Mouse (Mus musculus) intestine, embryonic 15.5 days (tissue): ENCODE results near the gene Nsd1. TPM values are rescaled to one million over a fixed set of nuclear protein-coding genes. Genes with fewer than 3 reads are reported as not detected.
"Not testable (repeated sequence)": the region's sequence is repeated elsewhere in the genome, so short reads cannot be mapped to it uniquely, and the experiment has no call there.

ENCODE experiments used
- ATAC-seq: fragments of 200-750 bp; cut with Nextera tagmentation; 2 replicates; pipeline ENCODE4 v1.8.0; 2017; ENCODE audit warnings: moderate TSS enrichment, moderate library complexity
- H3K27ac ChIP-seq: fragments of 300-500 bp; sonication (generic); 2 replicates; pipeline ENCODE4 v1.5.1; 2015; ENCODE audit warnings: mild to moderate bottlenecking, inconsistent platforms
- H3K27me3 ChIP-seq: fragments of 300-500 bp; sonication (generic); replicated peaks from 2 replicates; pipeline ENCODE4 v1.6.1; 2015; ENCODE audit warnings: inconsistent platforms
- H3K36me3 ChIP-seq: fragments of 300-500 bp; sonication (generic); 2 replicates; pipeline ENCODE4 v1.6.1; 2015; ENCODE audit warnings: inconsistent platforms
- H3K4me1 ChIP-seq: fragments of 300-500 bp; sonication (generic); replicated peaks from 2 replicates; pipeline ENCODE4 v1.6.1; 2015; ENCODE audit warnings: inconsistent platforms
- H3K4me2 ChIP-seq: fragments of 300-500 bp; sonication (generic); replicated peaks from 2 replicates; pipeline ENCODE4 v1.6.1; 2015; ENCODE audit warnings: mild to moderate bottlenecking, inconsistent platforms
- H3K4me3 ChIP-seq: fragments of 300-500 bp; sonication (generic); replicated peaks from 2 replicates; pipeline ENCODE4 v1.5.1; 2015; ENCODE audit warnings: inconsistent platforms
- H3K9ac ChIP-seq: fragments of 300-500 bp; sonication (generic); 2 replicates; pipeline ENCODE4 v1.6.1; 2015; ENCODE audit warnings: inconsistent platforms
- H3K9me3 ChIP-seq: fragments of 300-500 bp; sonication (generic); 2 replicates; pipeline ENCODE4 v1.6.1; 2016; ENCODE audit warnings: inconsistent platforms
- WGBS: fragments of 180-500 bp; shearing (Covaris S2); methylation state at CpG from one replicate; pipeline ENCODE4 v1.1.7; 2015; 5-methylcytosine and 5-hydroxymethylcytosine counted together
- polyA plus RNA-seq: library from polyadenylated mRNA; unstranded; fragments of >200 nt; fragmentation: Nextera tagmentation; extraction: Ambion mirVana; gene quantifications from 2 replicates; pipeline ENCODE4 v1.2.1, GENCODE M21; 2015

The Nsd1 gene
- polyA plus RNA-seq, 1 experiment from 2014 or later, result 49.6 TPM

DNA sequence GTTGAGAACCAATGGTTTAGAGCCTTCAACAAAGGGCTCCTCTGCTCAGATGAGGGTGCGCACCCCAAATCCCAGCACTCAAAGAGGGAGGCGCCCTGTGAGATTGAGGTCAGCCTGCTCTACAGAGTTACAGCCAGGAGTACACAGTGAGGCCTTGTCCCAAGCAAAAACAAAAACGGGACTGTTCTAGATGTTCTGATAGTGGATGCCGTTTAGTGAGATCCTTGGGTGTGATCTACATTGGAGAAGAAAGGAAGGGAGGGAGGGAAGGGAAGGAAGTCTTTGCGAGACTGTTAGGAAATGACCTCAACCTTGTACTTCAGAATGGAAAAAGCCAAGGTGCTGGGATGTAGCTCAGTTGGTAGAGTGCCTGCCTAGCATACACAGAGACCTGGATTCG, 33.3 kb upstream of the Nsd1 start:
- H3K4me1 ChIP-seq, result peaks cover 14% of the 10 kb centered on the region
- H3K9ac ChIP-seq, result no peak overlapping the region
- no peak overlapping the region for H3K4me3 ChIP-seq
- 84% methylated on average over 6 of the region's 6 CpGs for WGBS
- H3K27me3 ChIP-seq, result no peaks in the 10 kb centered on the region
- no peak overlapping the region for H3K27ac ChIP-seq
- no peaks in the 10 kb centered on the region for H3K36me3 ChIP-seq
- no peak for ATAC-seq
- H3K9me3 ChIP-seq, result no peaks in the 10 kb centered on the region
- no peak overlapping the region for H3K4me2 ChIP-seq

DNA sequence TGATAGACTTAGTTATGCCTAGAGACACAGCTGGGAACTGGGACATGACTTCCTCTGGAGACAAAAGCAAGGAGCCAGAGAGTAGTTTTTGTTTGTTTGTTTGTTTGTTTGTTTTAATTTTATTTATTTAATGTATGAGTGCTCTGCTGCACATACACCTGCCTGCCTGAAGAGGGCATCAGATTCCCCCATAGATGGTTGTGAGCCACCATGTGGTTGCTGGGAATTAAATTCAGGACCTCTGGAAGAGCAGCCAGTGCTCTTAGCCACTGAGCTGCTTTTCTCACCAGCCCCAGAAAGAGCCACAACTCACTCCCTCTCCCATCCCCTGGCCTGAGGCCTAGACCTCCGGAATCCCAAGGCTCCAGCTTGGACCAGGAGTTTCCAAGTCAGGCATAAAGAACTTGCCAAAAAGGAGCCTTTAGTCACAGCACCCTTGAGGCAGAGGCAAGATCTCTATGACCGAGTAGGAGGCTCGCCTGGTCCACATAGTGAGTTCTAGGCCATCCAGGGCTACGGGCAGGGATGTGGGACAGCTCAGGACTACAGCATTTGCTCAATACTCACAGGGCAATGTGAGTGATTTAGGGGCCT, 31.6 kb upstream of the Nsd1 start:
- Histone ChIP-seq H3K9ac (no peak overlapping the region), H3K27ac (no peak overlapping the region), H3K9me3 (no peaks in the 10 kb centered on the region), H3K27me3 (no peaks in the 10 kb centered on the region), H3K4me2 (no peak overlapping the region), H3K4me3 (no peak overlapping the region), H3K4me1 (no peaks in the 10 kb centered on the region), H3K36me3 (no peaks in the 10 kb centered on the region)
- no peak for ATAC-seq
- WGBS, result 58% methylated on average over 4 of the region's 4 CpGs

DNA sequence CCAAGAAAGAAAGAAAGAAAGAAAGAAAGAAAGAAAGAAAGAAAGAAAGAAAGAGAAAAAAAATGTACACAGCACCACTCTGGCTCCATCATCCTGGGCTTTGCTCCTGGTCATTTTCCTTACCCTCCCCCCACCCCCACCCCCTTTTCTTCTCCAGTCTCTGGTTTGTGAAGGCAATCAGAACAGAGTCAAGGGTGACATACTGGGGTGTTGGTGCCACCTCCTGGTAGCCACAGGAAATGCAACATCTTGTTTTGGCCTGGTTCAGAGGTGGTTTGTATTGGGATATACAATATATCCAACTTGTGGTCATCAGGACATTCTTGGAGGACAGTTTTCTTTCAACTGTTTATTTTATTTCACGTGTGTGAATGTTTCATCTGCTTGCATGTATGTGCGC, 31.0 kb upstream of the Nsd1 start:
- Histone ChIP-seq H3K9ac (no peak overlapping the region), H3K4me1 (no peaks in the 10 kb centered on the region), H3K27ac (no peak overlapping the region), H3K36me3 (no peaks in the 10 kb centered on the region), H3K4me3 (no peak overlapping the region), H3K9me3 (no peaks in the 10 kb centered on the region), H3K4me2 (no peak overlapping the region), H3K27me3 (no peaks in the 10 kb centered on the region)
- ATAC-seq, result peak; percentile 22; the same call in 1 of the 2 replicates
- WGBS, result 36% methylated on average over 2 of the region's 2 CpGs

GRCm38 (mm10) chr13:55179591-55179990, 30.0 kb upstream of the Nsd1 start:
- no peaks in the 10 kb centered on the region for H3K4me1 ChIP-seq
- ATAC-seq, result no peak
- WGBS, result 92% methylated on average over 3 of the region's 3 CpGs
- no peak overlapping the region for H3K4me3 ChIP-seq
- H3K27ac ChIP-seq, result no peak overlapping the region
- no peaks in the 10 kb centered on the region for H3K36me3 ChIP-seq
- H3K4me2 ChIP-seq, result no peak overlapping the region
- no peaks in the 10 kb centered on the region for H3K27me3 ChIP-seq
- no peaks in the 10 kb centered on the region for H3K9me3 ChIP-seq
- H3K9ac ChIP-seq, result no peak overlapping the region

GRCm38 (mm10) chr13:55181786-55182172, 27.8 kb upstream of the Nsd1 start:
- H3K27ac ChIP-seq, result no peak overlapping the region
- H3K9me3 ChIP-seq, result no peaks in the 10 kb centered on the region
- no peaks in the 10 kb centered on the region for H3K27me3 ChIP-seq
- H3K4me1 ChIP-seq, result no peaks in the 10 kb centered on the region
- peak overlapping the region; percentile 62 for H3K4me2 ChIP-seq
- peak overlapping the region; percentile 29 for H3K4me3 ChIP-seq
- H3K9ac ChIP-seq, result no peak overlapping the region
- ATAC-seq, result peak; percentile 11; the same call in 1 of the 2 replicates
- H3K36me3 ChIP-seq, result no peaks in the 10 kb centered on the region
- 71% methylated on average over 2 of the region's 2 CpGs for WGBS

GRCm38 (mm10) chr13:55182173-55182894, 27.2 kb upstream of the Nsd1 start:
- ATAC-seq, result peak; percentile 94
- H3K4me2 ChIP-seq, result peak overlapping the region; percentile 62
- H3K4me1 ChIP-seq, result no peaks in the 10 kb centered on the region
- 4% methylated on average over 23 of the region's 23 CpGs for WGBS
- H3K9ac ChIP-seq, result peak overlapping the region; percentile 37
- peak overlapping the region; percentile 29 for H3K4me3 ChIP-seq
- H3K27me3 ChIP-seq, result no peaks in the 10 kb centered on the region
- H3K27ac ChIP-seq, result peak overlapping the region; percentile 85
- no peaks in the 10 kb centered on the region for H3K9me3 ChIP-seq
- no peaks in the 10 kb centered on the region for H3K36me3 ChIP-seq

GRCm38 (mm10) chr13:55183382-55183781, 26.2 kb upstream of the Nsd1 start:
- no peaks in the 10 kb centered on the region for H3K4me1 ChIP-seq
- no peaks in the 10 kb centered on the region for H3K27me3 ChIP-seq
- no peak overlapping the region for H3K4me2 ChIP-seq
- H3K36me3 ChIP-seq, result no peaks in the 10 kb centered on the region
- WGBS, result 74% methylated on average over 6 of the region's 6 CpGs
- H3K4me3 ChIP-seq, result no peak overlapping the region
- no peak; the same call in 1 of the 2 replicates for ATAC-seq
- H3K27ac ChIP-seq, result no peak overlapping the region
- no peaks in the 10 kb centered on the region for H3K9me3 ChIP-seq
- no peak overlapping the region for H3K9ac ChIP-seq

DNA sequence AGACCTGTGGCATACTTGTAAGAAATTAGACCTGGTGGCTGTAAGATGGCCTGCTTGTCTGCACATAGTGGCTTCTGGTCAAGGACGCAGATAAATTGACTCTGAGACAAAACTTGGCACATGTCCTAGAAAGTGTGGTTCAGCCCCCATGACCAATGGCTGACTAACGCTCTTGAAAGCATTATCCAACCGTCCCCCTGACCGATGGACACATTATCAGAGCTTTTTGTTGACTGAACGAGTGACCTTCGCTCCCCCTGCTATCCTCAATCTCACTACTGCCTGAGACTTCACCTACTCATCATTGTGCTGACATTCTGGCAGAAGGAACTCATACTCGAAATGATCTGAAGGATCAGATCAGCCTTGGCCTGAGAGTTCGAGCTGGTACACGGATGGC, 22.5 kb upstream of the Nsd1 start:
- ATAC-seq, H3K9ac ChIP-seq, H3K4me3 ChIP-seq, H3K36me3 ChIP-seq, H3K9me3 ChIP-seq, H3K27ac ChIP-seq, H3K4me2 ChIP-seq, H3K27me3 ChIP-seq: not testable (repeated sequence)
- 22% methylated on average over 6 of the region's 9 CpGs for WGBS
- H3K4me1 ChIP-seq, result peaks cover 13% of the 10 kb centered on the region

DNA sequence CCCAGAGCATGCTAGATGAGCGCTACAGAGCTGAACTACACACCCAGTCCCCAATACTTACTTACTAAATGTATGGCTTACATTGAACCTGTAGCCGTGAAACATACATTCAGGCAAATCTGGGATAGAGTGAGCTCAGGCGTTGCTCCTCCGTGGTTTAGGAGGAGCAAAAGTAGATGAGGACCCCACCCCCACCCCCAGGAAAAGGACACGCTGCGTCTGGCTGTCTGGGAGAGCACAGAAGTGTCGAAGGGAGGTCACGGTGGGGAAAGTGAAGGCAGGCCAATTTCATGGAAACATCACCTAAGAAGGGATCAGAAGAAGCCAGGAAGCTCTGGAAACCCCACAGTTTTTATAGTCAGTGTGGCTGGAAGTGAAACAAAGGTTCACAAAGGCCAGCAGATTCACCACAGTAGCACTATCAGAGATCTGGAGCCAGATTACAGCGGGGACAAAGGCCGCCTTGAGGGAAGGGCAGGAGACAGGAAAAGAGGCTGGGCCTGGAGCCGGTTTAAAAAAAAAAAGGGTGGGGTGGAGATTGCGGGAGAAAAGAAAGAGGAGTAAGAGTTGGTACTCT, 20.0 kb upstream of the Nsd1 start:
- Histone ChIP-seq H3K27ac (peak overlapping the region; percentile 94), H3K9me3 (no peaks in the 10 kb centered on the region), H3K27me3 (no peaks in the 10 kb centered on the region), H3K9ac (peak overlapping the region; percentile 48), H3K4me1 (peaks cover 13% of the 10 kb centered on the region), H3K36me3 (no peaks in the 10 kb centered on the region), H3K4me2 (peak overlapping the region; percentile 79), H3K4me3 (peak overlapping the region; percentile 41)
- ATAC-seq, result peak; percentile 82
- WGBS, result 2% methylated on average over 12 of the region's 12 CpGs

GRCm38 (mm10) chr13:55190121-55190868, 19.3 kb upstream of the Nsd1 start:
- H3K9me3 ChIP-seq, result no peaks in the 10 kb centered on the region
- peak overlapping the region; percentile 94 for H3K27ac ChIP-seq
- peak; percentile 99 for ATAC-seq
- peak overlapping the region; percentile 79 for H3K4me2 ChIP-seq
- no peaks in the 10 kb centered on the region for H3K36me3 ChIP-seq
- peak overlapping the region; percentile 41 for H3K4me3 ChIP-seq
- H3K27me3 ChIP-seq, result no peaks in the 10 kb centered on the region
- H3K9ac ChIP-seq, result peak overlapping the region; percentile 48
- peaks cover 13% of the 10 kb centered on the region for H3K4me1 ChIP-seq
- WGBS, result 1% methylated on average over 34 of the region's 34 CpGs

DNA sequence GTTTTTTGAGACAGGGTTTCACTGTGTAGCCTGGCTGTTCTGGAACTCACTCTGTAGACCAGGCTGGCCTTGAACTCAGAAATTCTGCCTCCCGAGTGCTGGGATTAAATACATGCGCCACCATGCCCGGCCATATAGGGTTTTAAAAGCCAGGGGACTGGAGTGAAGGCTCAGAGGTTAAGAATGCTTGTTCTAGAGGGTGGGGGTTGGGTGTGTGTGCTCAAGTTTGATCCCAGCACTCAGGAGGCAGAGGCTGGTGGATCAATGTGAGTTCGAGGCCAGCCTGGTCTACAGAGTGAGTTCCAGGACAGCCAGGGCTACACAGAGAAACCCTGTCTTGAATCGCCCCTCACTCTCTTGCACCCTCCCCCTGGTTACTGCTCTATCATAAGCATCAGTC, 18.0 kb upstream of the Nsd1 start:
- H3K4me1 ChIP-seq, result peaks cover 13% of the 10 kb centered on the region
- WGBS, result 81% methylated on average over 5 of the region's 5 CpGs

DNA sequence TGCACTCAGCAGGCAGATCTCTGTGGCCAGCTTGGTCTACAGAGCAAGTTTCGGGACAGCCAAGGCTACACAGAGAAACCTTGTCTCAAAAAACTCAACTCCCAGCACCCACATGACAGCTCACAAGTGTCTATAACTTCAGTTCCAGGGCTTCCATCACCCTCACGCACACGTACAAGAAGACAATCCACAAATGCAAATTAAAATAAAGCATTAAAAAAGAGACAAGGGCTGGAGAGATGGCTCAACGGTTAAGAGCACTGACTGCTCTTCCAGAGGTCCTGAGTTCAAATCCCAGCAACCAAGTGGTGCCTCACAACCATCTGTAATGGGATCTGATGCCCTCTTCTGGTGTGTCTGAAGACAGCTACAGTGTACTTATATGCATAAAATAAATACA, 6.8 kb upstream of the Nsd1 start:
- H3K4me1 ChIP-seq, H3K9me3 ChIP-seq, H3K4me3 ChIP-seq, H3K4me2 ChIP-seq, H3K36me3 ChIP-seq, H3K27me3 ChIP-seq, H3K9ac ChIP-seq, ATAC-seq, H3K27ac ChIP-seq: not testable (repeated sequence)
- 81% methylated on average over 4 of the region's 4 CpGs for WGBS

More for the DNA sequence above, 18.0 kb upstream of the Nsd1 start:
- Histone ChIP-seq H3K4me2 (no peak overlapping the region), H3K9me3 (no peaks in the 10 kb centered on the region), H3K36me3 (no peaks in the 10 kb centered on the region), H3K4me3 (no peak overlapping the region), H3K27me3 (no peaks in the 10 kb centered on the region), H3K9ac (no peak overlapping the region), H3K27ac (no peak overlapping the region)
- ATAC-seq, result no peak
